31 mouse cellular contexts compared by ENCODE assay signal in the genomic region with DNA sequence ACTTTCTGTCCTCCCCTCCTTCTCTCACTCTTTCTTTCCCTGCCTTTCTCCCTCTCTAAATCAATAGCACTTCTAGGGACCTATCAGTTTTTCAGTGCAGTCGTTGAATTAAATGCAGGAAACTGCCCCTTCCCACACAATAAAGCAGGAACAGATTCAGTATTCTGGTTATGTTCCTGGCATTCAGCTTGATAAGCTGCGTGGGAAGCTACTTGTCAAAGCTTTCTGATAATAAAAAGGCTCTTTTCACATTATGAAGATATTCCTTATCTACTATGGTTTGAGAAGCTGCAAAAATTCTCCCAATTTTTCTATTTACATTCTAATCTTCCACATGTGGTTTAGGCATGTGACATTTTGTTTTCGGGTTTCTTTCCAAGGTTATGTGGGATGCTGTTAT.
A peak's percentile ranks its signal among the peaks of the same experiment; 100 is the strongest.
DNase-seq lines count a peak whose midpoint lies in the region; TF ChIP-seq lines count a peak whose summit lies in the region.
"Had no signal": no experiment of that assay in that cellular context is flagged by ENCODE, and none has a peak within 500 bp of the region (broad histone marks: within the 10 kb centered on the region; RNA-seq: fewer than 3 reads in every experiment).

No protein-coding gene starts in this region.

- H3K9ac ChIP-seq in MEL (ENCODE audit: control insufficient read depth, low read depth, low read length, poor library complexity, severe bottlenecking): no peak overlapping the region
- H3K9ac ChIP-seq: embryonic facial prominence, embryonic 15.5 days; forebrain, embryonic 12.5 days; forebrain, postnatal 0 days; hindbrain, embryonic 13.5 days; liver, embryonic 15.5 days; neural tube, embryonic 12.5 days; stomach, embryonic 15.5 days had no signal

- peak overlapping the region; percentile 63 for H3K27ac ChIP-seq in left cerebral cortex, adult 2 months
- H3K27ac ChIP-seq in MEL (ENCODE audit: control insufficient read depth, low read depth, low read length): no peak overlapping the region
- H3K27ac ChIP-seq: embryonic facial prominence, embryonic 10.5 days; embryonic facial prominence, embryonic 15.5 days; forebrain, embryonic 12.5 days; gastrocnemius, adult 2 months; hindbrain, embryonic 13.5 days; kidney, postnatal 0 days; liver, embryonic 15.5 days; neural tube, embryonic 12.5 days; stomach, embryonic 15.5 days had no signal

- TF ChIP-seq EP300 in MEL (IDR thresholded peaks at IDR 0.05; ENCODE audit: low read depth in 1 of 2, low read length in 2 of 2): peak in 1 of 2 experiments; percentile 31; a peak in 1 of 4 replicates

- peaks cover 0 to 3% of the 10 kb centered on the region in 2 experiments; a peak in 1 of 4 replicates for H3K4me1 ChIP-seq in MEL (ENCODE audit: control insufficient read depth in 1 of 2, insufficient read depth in 2 of 2, low read length in 2 of 2)
- H3K4me1 ChIP-seq: embryonic facial prominence, embryonic 10.5 days; forebrain, embryonic 12.5 days; hindbrain, embryonic 13.5 days; liver, embryonic 15.5 days; neural tube, embryonic 12.5 days; stomach, embryonic 15.5 days had no signal

- no peak for TF ChIP-seq CTCF in left cerebral cortex, adult 2 months (IDR thresholded peaks at IDR 0.05)
- no peak for TF ChIP-seq CTCF in MEL (IDR thresholded peaks at IDR 0.05 in 2 of 3, conservative IDR thresholded peaks at IDR 0.05 in 1 of 3; ENCODE audit: control insufficient read depth in 1 of 3, insufficient read depth in 1 of 3, low read depth in 2 of 3, low read length in 3 of 3, poor library complexity in 1 of 3, severe bottlenecking in 1 of 3)

- no peaks in the 10 kb centered on the region for H3K79me2 ChIP-seq in MEL (ENCODE audit: control insufficient read depth, insufficient read depth, low read length, poor library complexity)

- no peak for TF ChIP-seq RAD21 in MEL (IDR thresholded peaks at IDR 0.05; ENCODE audit: low read depth, low read length)

- peaks cover 0 to 6% of the 10 kb centered on the region in 2 experiments; a peak in 1 of 4 replicates for H3K36me3 ChIP-seq in MEL (ENCODE audit: control insufficient read depth in 1 of 2, insufficient read depth in 2 of 2, low read length in 2 of 2)
- H3K36me3 ChIP-seq: embryonic facial prominence, embryonic 10.5 days; embryonic facial prominence, embryonic 15.5 days; forebrain, embryonic 12.5 days; G1E; hindbrain, embryonic 13.5 days; liver, embryonic 15.5 days; neural tube, embryonic 12.5 days; stomach, embryonic 15.5 days had no signal

- H3K9me3 ChIP-seq in MEL (replicated peaks; ENCODE audit: insufficient read depth, low read length): no peaks in the 10 kb centered on the region
- H3K9me3 ChIP-seq: embryonic facial prominence, embryonic 10.5 days; embryonic facial prominence, embryonic 15.5 days; forebrain, embryonic 12.5 days; G1E; hindbrain, embryonic 13.5 days; liver, embryonic 15.5 days; neural tube, embryonic 12.5 days; stomach, embryonic 15.5 days had no signal

- intact Hi-C loops in left cerebral cortex, adult 2 months (cut with DNase I): loop anchor here (2.0 kb wide), 1 partner anchor 88 kb away; no protein-coding TSS in a partner anchor

- TF ChIP-seq POLR2A in MEL (IDR thresholded peaks at IDR 0.05; ENCODE audit: control insufficient read depth in 1 of 2, insufficient read depth in 1 of 2, low read depth in 1 of 2, low read length in 2 of 2, poor library complexity in 1 of 2): no peak

- peak; percentile 20 to 50 for DNase-seq in frontal cortex, adult 2 months (ENCODE audit: extremely low spot score in 1 of 2, low spot score in 1 of 2)
- DNase-seq in frontal cortex, postnatal 14 days (ENCODE audit: low spot score in 2 of 2): no peak
- DNase-seq in left cerebral cortex, adult 2 months (ENCODE audit: extremely low spot score in 1 of 2, low spot score in 2 of 2): no peak
- no peak for DNase-seq in left cerebral cortex, adult 18-20 months (ENCODE audit: low spot score in 2 of 2)
- no peak for DNase-seq in MEL (ENCODE audit: low read depth, low spot score)
- DNase-seq in layer of hippocampus, adult 9-10 months (ENCODE audit: low spot score): peak; percentile 18
- DNase-seq in lung, adult 18-20 months: no peak
- no peak for DNase-seq in cerebellum, postnatal 25 days
- DNase-seq: adrenal gland, postnatal 10 days; cerebellum, adult 18-20 months; cerebellum, postnatal 10 days; forebrain, postnatal 0 days; gastrocnemius, adult 2 months; gastrocnemius, postnatal 36 days; heart, adult 18-20 months; heart, postnatal 4 days; kidney, adult 8-10 months; kidney, postnatal 4 days; liver; lung, postnatal 36 days; thymus, postnatal 14 days had no signal

- no peaks in the 10 kb centered on the region for H3K27me3 ChIP-seq in MEL (ENCODE audit: control insufficient read depth in 1 of 2, insufficient read depth in 2 of 2, low read length in 2 of 2)
- H3K27me3 ChIP-seq: embryonic facial prominence, embryonic 15.5 days; forebrain, embryonic 12.5 days; hindbrain, embryonic 13.5 days; liver, embryonic 15.5 days; neural tube, embryonic 12.5 days; stomach, embryonic 15.5 days had no signal

- H3K4me3 ChIP-seq in left cerebral cortex, adult 2 months: no peak overlapping the region
- no peak overlapping the region for H3K4me3 ChIP-seq in MEL (ENCODE audit: control insufficient read depth in 1 of 2, insufficient read depth in 1 of 2, low read depth in 2 of 2, low read length in 2 of 2)
- H3K4me3 ChIP-seq: embryonic facial prominence, embryonic 10.5 days; embryonic facial prominence, embryonic 15.5 days; forebrain, embryonic 12.5 days; gastrocnemius, adult 2 months; hindbrain, embryonic 13.5 days; liver, embryonic 15.5 days; myocyte; neural tube, embryonic 12.5 days; stomach, embryonic 15.5 days had no signal

TF ChIP-seq in MEL, 35 proteins besides CTCF, POLR2A, EP300 and RAD21:
- TF ChIP-seq JUND (IDR thresholded peaks at IDR 0.05; ENCODE audit: low read depth, low read length): no peak
- 0 out of 2 replicates have a peak, but pooled peaks have one; percentile 24 for TF ChIP-seq MXI1 (IDR thresholded peaks at IDR 0.05; ENCODE audit: low read depth, low read length)
- TF ChIP-seq GABPA (IDR thresholded peaks at IDR 0.05; ENCODE audit: low read depth, low read length): no peak
- TF ChIP-seq RCOR1 (IDR thresholded peaks at IDR 0.05; ENCODE audit: low read depth, low read length): peak; percentile 50; the same call in 1 of the 2 replicates
- TF ChIP-seq TCF12 (IDR thresholded peaks at IDR 0.05; ENCODE audit: low read depth, low read length): 0 out of 2 replicates have a peak, but pooled peaks have one; percentile 11
- TF ChIP-seq ZNF384 (IDR thresholded peaks at IDR 0.05; ENCODE audit: low read depth, low read length): no peak
- no peak for TF ChIP-seq E2F4 (IDR thresholded peaks at IDR 0.05; ENCODE audit: borderline replicate concordance, low read depth, low read length)
- TF ChIP-seq USF1 (IDR thresholded peaks at IDR 0.05; ENCODE audit: low read depth, low read length): peak; percentile 16; the same call in 1 of the 2 replicates
TF ChIP-seq in MEL: peak in this region for 4.

Comparison
In these comparisons a context has a peak if more than half of its experiments do, and no peak if none do; other contexts are left out.
1. DNase-seq: peak in frontal cortex, adult 2 months (2 of 2) and layer of hippocampus, adult 9-10 months (single experiment); none in frontal cortex, postnatal 14 days (0 of 2), left cerebral cortex, adult 2 months (0 of 2), left cerebral cortex, adult 18-20 months (0 of 2), MEL (single experiment), lung, adult 18-20 months (0 of 2) and cerebellum, postnatal 25 days (0 of 2).